Mouse (Mus musculus): ENCODE data around the gene Igdcc3. TPM values are rescaled to one million over a fixed set of nuclear protein-coding genes. Genes with fewer than 3 reads are reported as not detected.

The Igdcc3 gene
- polyA plus RNA-seq (2012; rRNA removed), result 6.8 and 7.3 TPM in 2 replicates

GRCm38 (mm10) chr9:65140936-65141305 lies at the start of gene Igdcc3:
Gene Igdcc3, plus strand, starts transcription at chr9:65141189.

GRCm38 (mm10) chr9:65100991-65101685 lies 39.9 kb upstream of the Igdcc3 start, which contains the start of gene Igdcc4:
Gene Igdcc4, plus strand, starts transcription at chr9:65101486.

GRCm38 (mm10) chr9:65195053-65195452 lies 54.1 kb downstream of the Igdcc3 start, which contains the start of gene Parp16:
Gene Parp16, plus strand, starts transcription at chr9:65195353.

Other genes starting within 250 kb of the Igdcc3 start
- 0.09 and 0.16 TPM in 2 replicates for gene Slc24a1, start 189.6 kb upstream of the Igdcc3 start, polyA plus RNA-seq (2012; rRNA removed)
- 27.6 and 29.4 TPM in 2 replicates for gene Ints14, start 180.3 kb upstream of the Igdcc3 start, polyA plus RNA-seq (2012; rRNA removed)
- gene Hacd3, start 119.5 kb upstream of the Igdcc3 start, polyA plus RNA-seq (2012; rRNA removed), result 135 and 146 TPM in 2 replicates
- gene Dpp8, start 108.8 kb upstream of the Igdcc3 start, polyA plus RNA-seq (2012; rRNA removed), result 53.9 and 56.0 TPM in 2 replicates
- 32.3 and 33.8 TPM in 2 replicates for gene Igdcc4, start 39.7 kb upstream of the Igdcc3 start, polyA plus RNA-seq (2012; rRNA removed)
- gene Parp16, start 54.2 kb downstream of the Igdcc3 start, polyA plus RNA-seq (2012; rRNA removed), result 7.1 and 7.2 TPM in 2 replicates
- 0.17 and 0.44 TPM in 2 replicates for gene Cilp, start 124.0 kb downstream of the Igdcc3 start, polyA plus RNA-seq (2012; rRNA removed)
- gene Clpx, start 153.1 kb downstream of the Igdcc3 start, polyA plus RNA-seq (2012; rRNA removed), result 18.9 and 21.6 TPM in 2 replicates
- 14.4 and 15.0 TPM in 2 replicates for gene Pdcd7, start 204.9 kb downstream of the Igdcc3 start, polyA plus RNA-seq (2012; rRNA removed)
- gene Ubap1l, start 219.9 kb downstream of the Igdcc3 start, polyA plus RNA-seq (2012; rRNA removed), result 10.0 and 13.3 TPM in 2 replicates

Measured in central nervous system, embryonic 18 days (tissue).